Mouse (Mus musculus) embryonic fibroblast, embryonic 13.5 days (primary cell): ENCODE measurements around the gene Gm364.

Experiments used
- CTCF ChIP-seq: IDR thresholded peaks from 2 replicates; pipeline ENCODE4 v1.5.1; 2011; ENCODE audit warnings: mild to moderate bottlenecking, control low read depth, low read length, moderate library complexity, borderline replicate concordance; ENCODE audit not compliant: insufficient read depth
- POLR2A ChIP-seq: IDR thresholded peaks from 2 replicates; pipeline ENCODE4 v1.6.1; 2011; ENCODE audit warnings: low read depth, mild to moderate bottlenecking, control low read depth, low read length, moderate library complexity

GRCm38 (mm10) chrX:57403651-57404050, 5.3 kb upstream of the Gm364 start:
- TF ChIP-seq POLR2A (no peak), CTCF (no peak)
